Mouse (Mus musculus) G1E (cell line): ENCODE measurements around the gene Dok7.

Experiments
- CTCF ChIP-seq: IDR thresholded peaks from 2 replicates; pipeline ENCODE4 v1.5.1; 2012; ENCODE audit warnings: low read depth, low read length, inconsistent platforms, mixed read lengths
- GATA1 ChIP-seq: IDR thresholded peaks from 2 replicates; pipeline ENCODE4 v1.6.1; 2012; ENCODE audit warnings: borderline replicate concordance, low read length, inconsistent platforms, mixed read lengths
- GATA2 ChIP-seq: IDR thresholded peaks from 2 replicates; pipeline ENCODE4 v1.6.1; 2012; ENCODE audit warnings: low read depth, low read length, inconsistent platforms, borderline replicate concordance

GRCm38 (mm10) chr5:35073992-35074391 is 17.4 kb downstream of the Dok7 start:
- TF ChIP-seq CTCF (no peak), GATA1 (no peak), GATA2 (no peak)
